Mouse (Mus musculus) layer of hippocampus, adult 11-12 months (tissue): ENCODE data around the gene 4933430I17Rik.

Source experiments
- DNase-seq: peaks from one replicate; pipeline ENCODE4 v3.0.0; 2022; ENCODE audit warnings: low spot score

Gene 4933430I17Rik

GRCm38 (mm10) chr4:62503374-62503970 lies 21.7 kb upstream of the 4933430I17Rik start, which contains the start of gene Hdhd3:
Gene Hdhd3 (minus strand): TSS chr4:62503467.
- DNase-seq, result no peak

- no peak for DNase-seq
Observed at GRCm38 (mm10) chr4:62505991-62506390, 19.2 kb upstream of the 4933430I17Rik start.

DNA sequence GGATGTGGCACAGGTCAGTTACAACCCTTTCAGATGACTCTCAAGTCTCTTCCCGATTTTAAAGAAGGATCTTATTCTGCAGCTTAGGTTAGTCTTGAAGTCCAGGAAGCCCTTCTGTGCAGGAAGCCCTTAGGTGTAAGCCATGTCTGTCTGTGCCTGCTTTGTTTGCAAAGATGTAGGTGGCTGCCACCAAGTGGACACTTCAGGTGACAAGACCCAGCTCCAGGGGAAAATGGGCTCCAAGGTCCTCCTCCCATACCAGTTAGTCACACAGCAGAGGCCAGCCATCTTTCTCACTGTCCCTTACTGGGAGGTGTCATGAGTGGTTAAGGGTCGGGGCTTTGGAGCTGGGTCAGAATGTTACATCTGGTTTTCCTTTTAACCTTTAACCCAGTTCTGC lies 18.4 kb upstream of the 4933430I17Rik start:
- DNase-seq, result no peak

GRCm38 (mm10) chr4:62508839-62509238 lies 16.3 kb upstream of the 4933430I17Rik start:
- DNase-seq, result peak; percentile 48

DNA sequence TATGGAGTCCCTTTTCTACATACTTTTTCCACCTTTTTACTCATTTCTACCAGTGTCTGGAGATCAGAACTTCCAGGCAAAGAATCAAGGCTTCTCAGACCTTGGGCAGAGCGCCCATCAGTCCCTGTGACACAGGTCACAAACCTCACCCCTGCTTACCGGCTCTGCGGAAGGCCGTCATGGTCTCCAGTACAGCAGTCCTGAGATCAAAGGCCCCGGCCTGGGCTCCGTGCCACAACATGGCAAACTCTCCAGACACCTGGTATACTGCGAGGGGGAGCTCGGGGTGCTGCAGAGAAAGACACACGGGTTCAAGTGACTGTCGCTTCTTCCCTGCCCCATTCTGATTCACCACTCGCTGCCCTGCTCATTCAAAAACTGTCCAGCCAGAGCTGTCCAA lies 15.2 kb upstream of the 4933430I17Rik start:
- DNase-seq, result no peak

DNA sequence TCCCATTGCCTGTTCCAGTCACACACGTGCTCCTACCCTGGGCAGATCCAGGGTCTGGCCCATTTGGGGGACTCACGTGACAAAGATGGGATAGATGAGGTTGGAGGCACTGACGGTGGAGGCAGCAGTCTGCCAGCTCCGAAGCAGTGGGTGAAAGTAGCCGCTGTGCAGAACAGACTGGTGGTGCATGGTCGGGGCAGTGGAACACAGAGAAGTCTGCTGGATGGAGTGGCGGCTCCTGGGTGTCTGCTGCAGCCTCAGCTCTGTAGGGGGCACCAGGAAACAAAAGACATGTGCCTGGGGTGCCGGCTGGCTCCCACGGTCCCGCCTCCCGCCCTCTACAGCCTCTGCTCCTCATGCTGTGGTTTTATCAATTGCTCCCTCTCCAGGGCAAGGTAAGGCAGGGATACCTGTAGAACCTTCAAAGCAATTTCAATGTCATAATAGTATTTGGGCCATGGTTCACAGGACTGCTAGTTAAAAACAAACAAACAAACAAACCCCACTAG lies 11.1 kb upstream of the 4933430I17Rik start:
- no peak for DNase-seq

DNA sequence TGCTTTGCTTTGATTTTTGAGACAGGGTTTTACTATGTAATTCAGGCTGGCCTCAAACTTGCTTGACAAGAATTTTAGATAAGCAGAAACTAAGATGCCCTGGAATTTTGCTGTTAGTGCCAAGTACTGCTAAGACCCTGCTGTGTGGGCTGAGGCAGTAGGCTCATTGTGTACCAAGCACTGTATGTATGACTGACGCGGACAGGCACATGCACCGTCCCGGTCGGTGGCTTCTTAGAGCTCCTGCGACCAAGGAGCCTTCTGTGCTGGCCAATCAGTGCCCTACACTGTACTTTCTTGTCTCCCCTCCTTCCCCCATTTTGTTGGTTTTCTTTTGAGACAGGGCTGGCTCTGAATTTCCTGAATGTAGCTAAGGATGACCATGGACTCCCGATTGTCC lies 10.2 kb upstream of the 4933430I17Rik start:
- DNase-seq, result no peak

DNA sequence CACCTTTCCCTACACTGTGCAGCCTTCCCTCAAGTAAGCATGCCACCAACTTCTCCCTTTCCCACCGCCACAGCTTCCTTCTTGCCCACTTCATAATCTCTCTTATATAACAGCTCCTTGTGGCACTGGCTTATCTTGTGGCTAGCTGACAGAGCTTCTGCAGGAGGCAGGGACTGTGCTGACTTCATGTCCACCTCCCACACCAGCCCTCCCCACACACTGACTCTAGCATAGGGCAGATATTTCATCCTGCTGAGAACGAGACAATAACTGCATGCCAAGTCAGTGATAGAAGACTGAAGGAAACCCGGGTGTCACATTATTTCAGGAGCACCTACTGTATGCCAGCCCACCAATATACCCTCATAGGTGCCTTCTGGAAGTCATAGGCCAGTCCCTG lies 9.7 kb upstream of the 4933430I17Rik start:
- no peak for DNase-seq

GRCm38 (mm10) chr4:62516079-62516478 lies 9.1 kb upstream of the 4933430I17Rik start:
- no peak for DNase-seq

DNA sequence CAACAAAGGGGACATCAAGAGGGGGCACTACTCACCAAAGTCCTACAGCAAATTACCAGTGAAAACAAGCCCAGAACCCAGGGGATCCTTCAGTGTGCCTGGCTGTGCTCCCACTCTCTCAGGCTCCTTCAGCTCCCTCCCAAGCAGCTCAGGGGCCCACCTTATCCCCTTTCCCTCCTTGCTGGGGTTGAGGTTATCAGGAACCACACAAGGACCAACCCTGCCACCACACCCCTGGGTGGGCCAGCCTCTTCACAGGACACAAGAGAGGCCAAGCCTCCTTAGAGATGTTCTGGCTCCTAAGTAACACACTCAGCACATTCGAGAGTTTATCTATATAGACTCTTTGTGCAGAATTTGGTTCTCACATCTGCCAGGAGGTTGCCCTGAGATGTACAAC lies 8.6 kb upstream of the 4933430I17Rik start:
- no peak for DNase-seq

- no peak for DNase-seq
Observed at GRCm38 (mm10) chr4:62517046-62517445, 8.1 kb upstream of the 4933430I17Rik start.

- no peak for DNase-seq
Observed at GRCm38 (mm10) chr4:62517538-62518415, 7.4 kb upstream of the 4933430I17Rik start.

DNA sequence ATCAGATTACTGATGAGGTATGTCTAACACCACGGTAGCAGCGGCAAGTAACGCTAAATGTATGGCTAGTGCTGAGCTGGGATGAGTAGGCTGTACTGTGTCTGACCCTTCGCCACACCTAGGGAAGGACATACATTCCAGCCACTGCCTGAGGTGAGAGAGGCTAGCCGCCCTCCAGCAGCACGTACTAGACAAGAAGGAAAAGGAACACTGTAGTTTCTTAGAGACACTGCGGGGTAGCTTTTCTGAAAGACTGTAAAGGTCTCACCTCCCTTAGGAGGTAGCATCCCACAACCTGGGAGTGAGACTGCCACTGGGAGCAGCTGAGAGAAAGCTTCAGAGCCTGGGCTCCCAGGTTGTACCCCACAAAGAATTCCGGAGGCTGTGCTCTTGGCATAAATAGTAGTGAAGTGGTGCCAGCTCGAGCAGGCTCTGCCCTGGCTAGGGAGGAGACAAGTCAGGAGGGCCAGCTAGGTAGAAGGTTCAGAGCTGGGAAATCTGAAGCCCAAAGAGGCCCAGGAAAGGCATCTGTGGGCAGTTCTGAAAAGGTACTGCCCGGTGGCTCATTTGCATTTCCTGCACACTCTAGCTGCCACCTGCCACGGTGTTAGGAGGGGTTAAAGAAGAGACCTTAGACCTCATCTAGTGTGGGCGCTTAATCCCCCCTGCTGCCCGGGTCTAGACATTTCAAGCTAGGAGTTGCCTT lies 6.6 kb upstream of the 4933430I17Rik start:
- no peak for DNase-seq

DNA sequence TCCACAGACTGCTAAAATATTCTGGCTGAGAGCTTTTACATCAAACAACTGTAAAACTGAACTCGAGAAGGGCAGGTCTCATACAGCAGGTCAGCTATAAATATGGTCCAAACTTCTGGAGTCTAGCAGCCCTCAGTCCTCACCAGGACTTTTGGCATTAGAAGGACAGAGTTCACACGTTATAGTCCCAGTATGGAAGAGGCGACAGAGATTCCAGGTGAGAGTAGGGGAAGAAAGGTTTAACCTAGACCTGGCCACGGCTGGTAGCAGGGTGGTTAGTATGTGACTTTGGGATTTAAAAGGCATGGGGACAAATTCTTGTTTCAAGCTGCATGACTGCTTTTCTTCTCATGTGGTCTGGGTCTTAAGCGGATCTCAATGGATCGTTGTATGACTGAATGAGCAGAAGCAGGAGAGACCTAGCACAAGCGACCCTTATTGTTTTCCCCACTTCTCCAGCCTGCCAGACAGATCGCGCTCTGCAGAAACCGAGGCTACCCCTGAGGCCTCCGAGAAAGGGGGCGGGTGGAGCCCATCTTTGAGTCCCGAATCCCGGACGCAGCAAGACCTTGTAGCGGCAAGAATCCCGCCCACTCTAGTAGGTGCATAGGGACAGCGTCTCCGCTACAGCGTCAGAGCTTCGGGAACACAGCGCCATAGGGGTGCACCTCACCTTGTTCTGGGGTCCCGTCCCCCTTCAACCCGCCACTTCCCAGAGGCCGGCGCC lies 5.9 kb upstream of the 4933430I17Rik start:
- no peak for DNase-seq

DNA sequence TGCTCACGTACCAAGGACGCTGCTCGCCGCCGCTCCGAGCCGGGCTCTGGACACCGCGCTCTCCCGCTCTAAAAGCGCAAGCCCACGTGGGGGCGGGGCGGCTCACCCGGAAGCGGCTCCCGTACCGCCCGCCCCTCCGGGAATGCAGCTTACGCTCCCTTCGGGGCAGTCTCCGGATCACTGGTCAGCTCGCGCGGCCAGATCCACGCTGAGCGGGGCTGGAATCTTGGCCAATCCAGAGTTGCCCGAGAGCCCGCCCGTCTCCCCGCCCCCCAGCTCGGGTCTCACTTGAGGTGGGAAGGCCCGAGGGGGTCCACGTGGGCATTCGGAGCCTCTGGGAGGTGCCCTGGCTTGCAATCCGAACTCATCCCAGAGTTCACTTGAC lies 5.3 kb upstream of the 4933430I17Rik start, which contains the start of gene Alad:
Gene Alad (minus strand): TSS at position 70 of the 385 bp plus-strand sequence.
- peak; percentile 85 for DNase-seq

- DNase-seq, result no peak
Observed at GRCm38 (mm10) chr4:62520892-62521400, 4.2 kb upstream of the 4933430I17Rik start.

DNA sequence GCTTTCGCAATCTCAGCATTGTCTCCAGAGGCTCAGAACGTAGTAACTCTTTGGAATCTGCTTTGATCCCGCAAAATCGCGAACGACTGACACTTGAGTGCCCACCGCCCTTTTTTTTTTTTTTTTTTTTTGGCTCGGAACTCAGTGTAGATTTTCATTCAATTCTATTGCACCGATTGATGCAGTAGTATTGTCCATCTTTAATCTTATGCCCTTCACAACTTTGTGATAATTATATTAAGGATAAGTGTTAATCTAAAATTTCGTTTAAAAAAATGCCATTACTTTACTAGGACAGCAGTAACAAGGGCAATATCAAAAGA lies 281 bp downstream of the 4933430I17Rik start:
- no peak for DNase-seq

GRCm38 (mm10) chr4:62526256-62526655 lies 1.1 kb downstream of the 4933430I17Rik start:
- no peak for DNase-seq

DNA sequence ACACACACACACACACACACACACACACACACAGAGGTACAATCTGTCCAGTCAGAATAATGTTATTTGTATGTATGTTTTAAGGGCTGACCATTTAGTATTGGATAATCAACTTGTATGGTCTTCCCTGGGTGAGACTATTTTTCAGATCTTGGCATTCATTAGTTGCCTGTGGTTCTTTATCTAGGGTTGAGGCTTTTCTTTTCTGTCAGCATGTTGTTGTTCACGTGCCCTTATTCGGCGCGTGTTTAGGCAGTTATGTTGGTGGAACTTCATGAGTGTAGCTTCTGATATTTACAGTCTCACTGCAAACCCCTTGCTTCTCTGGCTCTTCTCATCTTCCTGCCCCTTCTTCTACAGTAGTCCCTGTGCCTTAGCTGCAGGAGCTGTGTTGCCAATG lies 2.5 kb downstream of the 4933430I17Rik start:
- DNase-seq, result no peak

GRCm38 (mm10) chr4:62533729-62534128 lies 8.6 kb downstream of the 4933430I17Rik start:
- DNase-seq, result no peak

- DNase-seq, result no peak
Observed at GRCm38 (mm10) chr4:62541802-62542201, 16.6 kb downstream of the 4933430I17Rik start.

DNA sequence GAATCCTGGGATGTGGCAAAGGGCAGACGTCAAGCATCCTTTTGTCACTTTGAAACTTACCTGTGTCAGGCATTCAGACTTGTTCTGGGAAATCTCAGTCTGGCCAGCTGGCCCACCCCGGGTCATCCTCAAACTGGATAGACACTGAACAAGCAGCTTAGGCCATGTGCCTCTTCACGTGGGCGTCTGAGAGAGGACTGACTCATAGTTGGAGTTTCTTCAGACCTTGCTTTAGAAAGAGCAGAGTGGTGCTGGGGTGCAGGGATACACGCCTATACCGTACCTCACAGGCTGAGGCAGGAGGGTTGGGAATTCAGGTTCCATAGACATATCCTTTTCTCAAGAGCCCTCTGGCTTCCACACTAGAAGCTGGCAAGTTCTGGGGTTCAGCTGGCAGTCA lies 18.6 kb downstream of the 4933430I17Rik start:
- DNase-seq, result no peak
